Mouse (Mus musculus) stomach, embryonic 14.5 days (tissue): ENCODE measurements around the gene Ccdc51. TPM values are rescaled to one million over a fixed set of nuclear protein-coding genes. Genes with fewer than 3 reads are reported as not detected.

Experiments
- ATAC-seq: fragments of 200-750 bp; cut with Nextera tagmentation; 2 replicates; pipeline ENCODE4 v1.8.0; 2017; ENCODE audit warnings: low read depth, moderate TSS enrichment; ENCODE audit not compliant: insufficient number of reproducible peaks, insufficient read depth, low FRiP score
- H3K27ac ChIP-seq: fragments of 300-500 bp; sonication (generic); 2 replicates; pipeline ENCODE4 v1.5.1; 2014; ENCODE audit warnings: mild to moderate bottlenecking, low read length, moderate library complexity, mixed read lengths
- H3K27me3 ChIP-seq: fragments of 300-500 bp; sonication (generic); 2 replicates; pipeline ENCODE4 v1.6.1; 2014; ENCODE audit warnings: low read length, control low read depth, mixed read lengths; ENCODE audit not compliant: control insufficient read depth, insufficient read depth
- H3K36me3 ChIP-seq: fragments of 300-500 bp; sonication (generic); 2 replicates; pipeline ENCODE4 v1.6.1; 2014; ENCODE audit warnings: mild to moderate bottlenecking, control low read depth, low read length, moderate library complexity, mixed read lengths; ENCODE audit not compliant: control insufficient read depth, insufficient read depth
- H3K4me1 ChIP-seq: fragments of 300-500 bp; sonication (generic); 2 replicates; pipeline ENCODE4 v1.6.1; 2014; ENCODE audit warnings: low read length, control low read depth, mixed read lengths; ENCODE audit not compliant: control insufficient read depth, insufficient read depth
- H3K4me2 ChIP-seq: fragments of 300-500 bp; sonication (generic); replicated peaks from 2 replicates; pipeline ENCODE4 v1.6.1; 2014; ENCODE audit warnings: low read depth, low read length, control low read depth
- H3K4me3 ChIP-seq: fragments of 300-500 bp; sonication (generic); 2 replicates; pipeline ENCODE4 v1.5.1; 2014; ENCODE audit warnings: low read depth, low read length, control low read depth
- H3K9ac ChIP-seq: fragments of 300-500 bp; sonication (generic); replicated peaks from 2 replicates; pipeline ENCODE4 v1.6.1; 2014; ENCODE audit warnings: low read depth, mild to moderate bottlenecking, control low read depth, low read length, moderate library complexity, mixed read lengths
- H3K9me3 ChIP-seq: fragments of 300-500 bp; sonication (generic); 2 replicates; pipeline ENCODE4 v1.6.1; 2016; ENCODE audit warnings: low read depth, low read length, control low read depth; ENCODE audit not compliant: control insufficient read depth
- WGBS: fragments of 180-500 bp; shearing (Covaris S2); extraction: QIAGEN DNeasy Blood & Tissue Kit; methylation state at CpG from one replicate; pipeline ENCODE4 v1.1.7; 2014; 5-methylcytosine and 5-hydroxymethylcytosine counted together
- polyA plus RNA-seq: library from polyadenylated mRNA; unstranded; fragments of >200 nt; fragmentation: Nextera tagmentation; extraction: Ambion mirVana; gene quantifications from 2 replicates; pipeline ENCODE4 v1.2.1, GENCODE M21; 2014

Ccdc51 gene
- polyA plus RNA-seq, 1 experiment from 2014 or later, result 13.1 TPM

DNA sequence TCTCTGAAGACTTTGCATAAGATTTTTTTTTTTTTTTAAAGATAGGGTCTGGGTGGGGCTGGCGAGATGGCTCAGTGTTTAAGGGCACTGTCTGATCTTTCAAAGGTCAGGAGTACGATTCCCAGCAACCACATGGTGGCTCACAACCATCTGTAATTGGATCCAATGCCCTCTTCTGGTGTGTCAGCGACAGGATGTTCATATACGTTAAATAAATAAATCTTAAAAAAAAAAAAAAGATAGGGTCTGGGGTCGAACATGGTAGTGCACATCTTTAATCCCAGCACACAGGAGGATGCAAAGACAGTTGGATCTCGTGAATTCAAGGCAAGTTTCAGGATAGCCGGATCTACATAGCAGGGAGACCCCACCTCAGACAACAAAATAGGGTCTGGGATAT is 33.0 kb upstream of the Ccdc51 start:
- Histone ChIP-seq H3K9me3 (no peaks in the 10 kb centered on the region), H3K36me3 (no peaks in the 10 kb centered on the region; the same call in 1 of the 2 replicates), H3K4me2 (no peak overlapping the region), H3K4me1 (no peaks in the 10 kb centered on the region), H3K27ac (no peak overlapping the region), H3K9ac (no peak overlapping the region), H3K4me3 (no peak overlapping the region), H3K27me3 (no peaks in the 10 kb centered on the region)
- 65% methylated on average over 7 of the region's 7 CpGs for WGBS
- no peak for ATAC-seq

DNA sequence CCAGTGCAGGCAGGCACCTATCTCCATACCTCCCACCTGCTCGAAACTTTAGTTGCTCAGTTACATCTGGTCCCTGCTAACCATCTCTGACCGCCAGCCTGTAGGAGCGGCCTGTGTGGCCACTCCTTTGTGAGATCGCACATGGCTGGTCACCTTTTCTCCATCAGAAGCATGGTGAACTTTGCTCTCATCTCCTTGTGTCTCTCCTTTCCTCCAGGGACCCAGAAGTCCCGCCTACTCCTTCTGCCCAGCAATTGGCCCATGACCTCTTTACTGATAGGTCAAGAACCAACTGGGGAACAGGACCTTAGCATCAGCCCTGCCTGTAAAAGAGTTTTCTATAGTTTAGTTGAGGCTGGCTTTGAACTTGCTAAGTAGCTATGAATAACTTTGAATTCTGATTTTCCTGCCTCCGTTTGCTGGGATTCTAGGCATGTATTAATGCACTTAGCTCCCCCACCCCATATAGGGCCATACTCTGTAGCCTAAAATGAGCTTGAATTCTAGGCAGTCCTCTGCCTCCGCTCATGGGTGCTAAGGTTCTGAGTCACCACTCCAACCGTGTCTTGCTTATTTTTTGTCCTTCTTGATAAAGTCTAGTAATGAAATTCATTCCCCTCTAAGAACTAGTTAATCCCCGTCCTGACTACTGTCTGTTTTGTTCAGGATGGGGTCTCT is 32.2 kb upstream of the Ccdc51 start:
- Histone ChIP-seq H3K27ac (no peak overlapping the region), H3K36me3 (no peaks in the 10 kb centered on the region; the same call in 1 of the 2 replicates), H3K9ac (no peak overlapping the region), H3K4me3 (no peak overlapping the region), H3K27me3 (no peaks in the 10 kb centered on the region), H3K4me2 (no peak overlapping the region), H3K9me3 (no peaks in the 10 kb centered on the region), H3K4me1 (peaks cover 2% of the 10 kb centered on the region; the same call in 1 of the 2 replicates)
- no peak for ATAC-seq
- 80% methylated on average over 9 of the region's 9 CpGs for WGBS

DNA sequence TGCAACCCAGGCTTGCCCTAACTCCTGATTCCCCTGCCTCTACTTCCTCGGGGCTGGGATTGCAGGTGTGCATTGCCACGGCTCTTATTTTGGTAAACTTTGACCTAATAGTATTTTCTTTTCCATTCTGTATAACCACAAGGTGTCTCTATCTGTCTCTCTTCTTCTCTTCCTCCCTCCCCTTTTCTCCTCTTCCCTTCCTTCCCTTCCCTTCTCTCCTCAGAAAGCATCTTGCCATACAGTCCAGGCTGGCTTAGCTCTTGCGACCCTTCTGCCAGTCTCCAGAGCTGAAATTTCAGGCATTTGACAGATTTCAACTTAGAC is 31.7 kb upstream of the Ccdc51 start:
- peaks cover 7% of the 10 kb centered on the region; the same call in 1 of the 2 replicates for H3K4me1 ChIP-seq
- H3K4me3 ChIP-seq, result no peak overlapping the region
- ATAC-seq, result no peak
- no peak overlapping the region for H3K4me2 ChIP-seq
- no peak overlapping the region for H3K9ac ChIP-seq
- H3K9me3 ChIP-seq, result no peaks in the 10 kb centered on the region
- H3K27me3 ChIP-seq, result no peaks in the 10 kb centered on the region
- WGBS, result 63% methylated on average over 3 of the region's 3 CpGs
- no peak overlapping the region for H3K27ac ChIP-seq
- H3K36me3 ChIP-seq, result no peaks in the 10 kb centered on the region; the same call in 1 of the 2 replicates

GRCm38 (mm10) chr9:109051011-109051501 is 31.2 kb upstream of the Ccdc51 start:
- ATAC-seq, result no peak
- Histone ChIP-seq H3K4me3 (no peak overlapping the region), H3K9ac (no peak overlapping the region), H3K36me3 (peaks cover under 1% of the 10 kb centered on the region; the same call in 1 of the 2 replicates), H3K4me2 (no peak overlapping the region), H3K9me3 (no peaks in the 10 kb centered on the region), H3K4me1 (peaks cover 7% of the 10 kb centered on the region; the same call in 1 of the 2 replicates), H3K27ac (no peak overlapping the region), H3K27me3 (no peaks in the 10 kb centered on the region)
- 87% methylated on average over 13 of the region's 13 CpGs for WGBS

DNA sequence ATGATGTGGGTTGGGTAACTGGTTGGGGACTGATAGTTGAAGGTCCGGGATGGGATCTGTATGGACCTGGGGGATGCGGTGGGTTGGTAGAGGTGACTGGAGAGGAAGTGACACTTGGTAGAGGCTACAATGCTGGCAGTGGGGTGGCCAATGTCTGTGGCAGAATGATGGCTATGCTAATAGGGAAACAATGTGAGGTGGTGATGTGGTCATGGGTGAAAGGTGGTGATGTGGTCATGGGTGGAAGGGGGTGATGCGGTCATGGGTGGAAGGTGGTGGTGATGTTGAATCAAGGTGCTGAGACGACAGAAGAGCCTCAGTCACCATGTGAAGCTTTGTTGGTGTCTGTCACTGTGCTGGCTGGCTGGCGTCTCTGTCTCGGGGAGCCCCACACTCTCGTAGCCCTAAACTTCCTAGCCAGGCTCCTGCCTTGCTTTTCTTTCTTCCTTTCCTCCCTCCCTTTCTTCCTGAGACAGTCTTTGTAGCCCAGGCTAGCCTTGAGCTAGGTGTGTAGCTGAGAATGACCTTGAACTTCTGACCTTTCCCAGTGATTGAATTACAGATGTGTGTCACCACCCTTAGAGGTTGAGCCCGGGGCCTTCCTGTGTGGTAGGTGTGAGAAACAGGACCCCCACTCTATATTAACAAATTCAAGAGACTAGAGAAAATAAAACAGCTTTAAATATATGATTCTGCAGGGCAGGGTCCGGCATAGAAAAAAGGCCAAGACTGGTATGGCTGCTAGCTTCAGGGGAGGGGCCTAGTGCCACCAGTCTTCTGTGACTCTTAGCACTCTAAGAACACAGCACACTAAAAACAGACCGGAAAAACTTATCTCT is 30.4 kb upstream of the Ccdc51 start:
- peaks cover 2% of the 10 kb centered on the region for H3K36me3 ChIP-seq
- 90% methylated on average over 10 of the region's 10 CpGs for WGBS
- H3K4me3 ChIP-seq, result no peak overlapping the region
- no peak overlapping the region for H3K4me2 ChIP-seq
- no peak overlapping the region for H3K9ac ChIP-seq
- no peak for ATAC-seq
- H3K27ac ChIP-seq, result no peak overlapping the region
- H3K27me3 ChIP-seq, result no peaks in the 10 kb centered on the region
- peaks cover 7% of the 10 kb centered on the region; the same call in 1 of the 2 replicates for H3K4me1 ChIP-seq
- H3K9me3 ChIP-seq, result no peaks in the 10 kb centered on the region

DNA sequence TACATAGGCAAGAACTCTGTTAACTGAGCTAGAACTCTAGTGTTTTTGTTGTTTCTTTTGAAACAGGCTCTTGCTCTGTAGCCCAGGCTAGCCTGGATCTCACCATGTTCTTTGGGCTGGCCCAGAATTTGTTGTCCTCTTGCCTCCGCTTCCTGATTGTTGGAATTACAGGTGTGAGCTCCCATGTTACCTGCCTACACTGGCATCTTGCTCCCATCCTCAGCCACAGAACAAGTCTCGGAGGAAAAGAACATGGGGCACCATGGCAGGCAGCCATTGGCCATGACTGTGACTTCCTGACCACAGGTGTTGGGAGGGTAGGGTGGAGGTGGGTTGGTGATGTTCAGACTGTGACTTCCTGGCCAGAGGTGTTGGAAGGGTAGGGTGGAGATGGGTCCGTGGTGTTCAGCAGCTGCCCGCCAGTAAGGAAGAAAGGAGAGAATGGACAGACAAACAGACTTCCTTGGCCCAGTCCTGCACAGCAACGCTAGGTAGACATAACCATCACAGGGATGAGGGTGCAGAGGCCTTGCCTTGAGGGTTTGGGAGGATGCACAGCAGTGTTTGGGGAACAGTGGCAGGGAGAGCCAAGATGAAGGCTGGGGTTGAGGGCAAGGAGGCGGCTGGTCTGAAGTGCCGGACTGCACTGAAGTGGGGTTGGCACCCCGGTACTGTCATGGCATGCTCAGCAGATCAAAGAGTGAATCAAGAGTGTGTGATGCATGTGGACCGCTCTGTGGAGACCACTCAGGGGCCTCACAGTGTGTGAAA is 29.6 kb upstream of the Ccdc51 start:
- no peak overlapping the region for H3K4me3 ChIP-seq
- H3K27ac ChIP-seq, result no peak overlapping the region
- ATAC-seq, result no peak
- no peaks in the 10 kb centered on the region for H3K9me3 ChIP-seq
- H3K36me3 ChIP-seq, result peaks cover 7% of the 10 kb centered on the region
- WGBS, result 91% methylated on average over 9 of the region's 9 CpGs
- no peak overlapping the region for H3K4me2 ChIP-seq
- H3K27me3 ChIP-seq, result no peaks in the 10 kb centered on the region
- H3K9ac ChIP-seq, result no peak overlapping the region
- H3K4me1 ChIP-seq, result peaks cover 7% of the 10 kb centered on the region; the same call in 1 of the 2 replicates

DNA sequence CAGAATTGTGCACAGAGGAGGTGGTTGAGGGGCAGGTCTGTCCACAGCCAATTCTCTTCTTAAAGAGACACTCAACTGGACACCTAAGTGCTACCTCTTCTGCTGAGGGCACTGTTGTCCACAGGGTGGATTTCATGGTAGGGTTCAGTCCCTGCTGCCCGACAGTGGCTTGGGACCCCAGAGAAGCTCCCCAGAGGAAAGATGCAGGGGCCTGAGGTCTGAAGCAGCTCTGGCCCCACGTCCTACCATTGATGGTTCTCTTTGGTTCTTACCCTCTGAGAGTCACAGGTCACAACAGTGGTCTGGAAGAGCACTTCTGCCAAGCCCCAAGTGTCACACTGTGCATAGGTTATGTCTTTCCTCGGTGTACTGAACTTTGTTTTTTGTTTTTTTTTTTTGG is 28.9 kb upstream of the Ccdc51 start:
- peaks cover 7% of the 10 kb centered on the region; the same call in 1 of the 2 replicates for H3K4me1 ChIP-seq
- no peak overlapping the region for H3K9ac ChIP-seq
- H3K9me3 ChIP-seq, result no peaks in the 10 kb centered on the region
- peaks cover 14% of the 10 kb centered on the region for H3K36me3 ChIP-seq
- H3K27ac ChIP-seq, result no peak overlapping the region
- WGBS, result 84% methylated on average over 3 of the region's 3 CpGs
- no peak overlapping the region for H3K4me2 ChIP-seq
- H3K4me3 ChIP-seq, result no peak overlapping the region
- ATAC-seq, result no peak
- H3K27me3 ChIP-seq, result no peaks in the 10 kb centered on the region

- Histone ChIP-seq H3K36me3 (peaks cover 17% of the 10 kb centered on the region), H3K9ac (no peak overlapping the region), H3K4me2 (no peak overlapping the region), H3K4me1 (peaks cover 8% of the 10 kb centered on the region; the same call in 1 of the 2 replicates), H3K27ac (no peak overlapping the region; the same call in 1 of the 2 replicates), H3K9me3 (no peaks in the 10 kb centered on the region), H3K4me3 (no peak overlapping the region), H3K27me3 (no peaks in the 10 kb centered on the region)
- ATAC-seq, result no peak
- WGBS, result 66% methylated on average over 6 of the region's 6 CpGs
Measured at GRCm38 (mm10) chr9:109053851-109054250, 28.4 kb upstream of the Ccdc51 start.
